Mouse (Mus musculus) heart, embryonic 13.5 days (tissue): ENCODE measurements at regions not wholly inside any gene's neighbourhood (a gene's known extent, or its start where the extent isn't known, plus 50 kb on each side); places are given as distances from the start of the nearest gene placed in this dataset.

Experiments
- ATAC-seq: fragments of 200-750 bp; cut with Nextera tagmentation; 2 replicates; pipeline ENCODE4 v1.8.0; 2017; ENCODE audit warnings: moderate TSS enrichment; ENCODE audit not compliant: insufficient number of reproducible peaks, low FRiP score, low TSS enrichment; ENCODE audit errors: extremely low read depth
- H3K27ac ChIP-seq: fragments of 300-500 bp; sonication (generic); replicated peaks from 2 replicates; pipeline ENCODE4 v1.5.1; 2015; ENCODE audit warnings: moderate library complexity, mild to moderate bottlenecking, inconsistent platforms
- H3K27me3 ChIP-seq: fragments of 300-500 bp; sonication (generic); replicated peaks from 2 replicates; pipeline ENCODE4 v1.6.1; 2015; ENCODE audit warnings: mild to moderate bottlenecking, inconsistent platforms
- H3K36me3 ChIP-seq: fragments of 300-500 bp; sonication (generic); 2 replicates; pipeline ENCODE4 v1.6.1; 2015; ENCODE audit warnings: mild to moderate bottlenecking, inconsistent platforms
- H3K4me1 ChIP-seq: fragments of 300-500 bp; sonication (generic); 2 replicates; pipeline ENCODE4 v1.6.1; 2015; ENCODE audit warnings: inconsistent platforms
- H3K4me2 ChIP-seq: fragments of 300-500 bp; sonication (generic); 2 replicates; pipeline ENCODE4 v1.6.1; 2015; ENCODE audit warnings: inconsistent platforms, mild to moderate bottlenecking, moderate library complexity
- H3K4me3 ChIP-seq: fragments of 300-500 bp; sonication (generic); 2 replicates; pipeline ENCODE4 v1.5.1; 2015; ENCODE audit warnings: moderate library complexity, mild to moderate bottlenecking, inconsistent platforms
- H3K9ac ChIP-seq: fragments of 300-500 bp; sonication (generic); 2 replicates; pipeline ENCODE4 v1.6.1; 2015; ENCODE audit warnings: inconsistent platforms, mild to moderate bottlenecking, moderate library complexity
- H3K9me3 ChIP-seq: fragments of 300-500 bp; sonication (generic); 2 replicates; pipeline ENCODE4 v1.6.1; 2016; ENCODE audit warnings: inconsistent platforms
- WGBS: fragments of 180-500 bp; shearing (Covaris S2); methylation state at CpG from one replicate; pipeline ENCODE4 v1.1.7; 2015; ENCODE audit warnings: mixed read lengths; 5-methylcytosine and 5-hydroxymethylcytosine counted together

DNA sequence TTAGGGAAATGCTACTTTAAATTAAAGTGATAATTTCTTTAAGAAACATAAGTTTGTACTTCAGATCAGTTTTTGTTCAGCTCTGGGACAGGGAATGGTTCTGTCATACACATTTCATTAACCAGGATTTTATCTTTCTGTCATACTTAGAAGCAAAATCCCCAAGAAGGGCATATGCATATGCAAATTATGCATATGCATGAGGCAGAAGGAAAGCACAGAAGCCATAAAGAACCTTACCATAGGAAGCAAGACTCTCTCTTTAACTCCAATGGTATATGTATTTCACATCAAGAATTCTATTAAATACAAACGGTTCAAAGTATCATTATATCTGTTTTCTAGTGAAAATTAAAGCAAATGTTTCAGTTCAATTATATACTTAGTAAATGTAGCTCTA is 381.5 kb downstream of the Kcnj3 start:
- H3K4me3 ChIP-seq = no peak overlapping the region
- H3K4me2 ChIP-seq = no peak overlapping the region
- H3K27ac ChIP-seq = no peak overlapping the region
- no peak for ATAC-seq
- no peaks in the 10 kb centered on the region for H3K27me3 ChIP-seq
- WGBS = 68% methylated on average over 1 of the region's 1 CpGs
- no peak overlapping the region for H3K9ac ChIP-seq
- H3K4me1 ChIP-seq = peaks cover 4% of the 10 kb centered on the region; the same call in 1 of the 2 replicates
- H3K36me3 ChIP-seq = no peaks in the 10 kb centered on the region
- H3K9me3 ChIP-seq = no peaks in the 10 kb centered on the region

DNA sequence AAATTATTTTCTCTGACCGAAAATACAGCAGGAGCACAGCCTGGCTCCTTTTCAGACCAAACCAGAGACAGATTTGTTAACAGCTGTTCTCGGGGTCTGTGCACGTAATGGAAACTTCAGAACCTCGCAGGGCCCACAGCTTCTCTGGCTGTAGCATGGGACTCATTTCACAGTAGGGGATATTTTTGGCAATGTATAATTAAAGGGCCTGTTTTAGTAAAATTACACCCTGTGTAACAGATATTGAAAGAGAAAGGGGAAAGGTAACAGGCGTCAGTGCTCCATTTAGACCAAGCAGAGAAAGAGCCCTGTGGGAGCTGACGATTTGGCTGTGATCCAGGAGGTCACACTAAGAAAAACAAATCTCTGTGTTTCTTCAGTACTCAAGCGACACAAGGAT is 382.4 kb downstream of the Kcnj3 start:
- H3K4me2 ChIP-seq = peak overlapping the region; percentile 53
- H3K9ac ChIP-seq = peak overlapping the region; percentile 41; the same call in 1 of the 2 replicates
- H3K36me3 ChIP-seq = no peaks in the 10 kb centered on the region
- H3K27ac ChIP-seq = peak overlapping the region; percentile 58
- WGBS = 29% methylated on average over 7 of the region's 7 CpGs
- ATAC-seq = no peak
- H3K4me1 ChIP-seq = peaks cover 4% of the 10 kb centered on the region; the same call in 1 of the 2 replicates
- H3K9me3 ChIP-seq = no peaks in the 10 kb centered on the region
- H3K4me3 ChIP-seq = peak overlapping the region; percentile 32
- H3K27me3 ChIP-seq = no peaks in the 10 kb centered on the region

DNA sequence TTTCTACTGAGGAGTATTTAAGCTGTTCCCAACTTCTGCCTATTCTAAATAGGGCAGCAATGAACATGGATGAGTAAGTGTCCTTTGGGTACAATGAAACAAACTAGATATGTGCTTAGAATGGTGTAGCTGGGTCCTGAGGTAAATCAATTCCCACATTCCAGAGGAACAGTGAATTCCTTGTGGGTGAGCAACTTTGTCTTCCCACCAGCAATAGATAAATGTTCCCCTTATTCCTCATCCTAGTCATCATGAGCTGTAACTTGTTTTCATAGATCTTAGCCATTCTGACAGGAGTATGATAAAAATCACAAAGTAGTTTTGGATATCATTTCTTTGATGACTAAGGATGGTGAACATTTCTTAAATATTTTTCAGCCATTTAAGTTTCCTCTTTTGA is 387.0 kb downstream of the Kcnj3 start:
- Histone ChIP-seq H3K4me3 (no peak overlapping the region), H3K4me1 (peaks cover 4% of the 10 kb centered on the region; the same call in 1 of the 2 replicates), H3K9ac (no peak overlapping the region), H3K9me3 (no peaks in the 10 kb centered on the region), H3K36me3 (no peaks in the 10 kb centered on the region), H3K27ac (no peak overlapping the region), H3K4me2 (no peak overlapping the region), H3K27me3 (no peaks in the 10 kb centered on the region)
- no peak for ATAC-seq

DNA sequence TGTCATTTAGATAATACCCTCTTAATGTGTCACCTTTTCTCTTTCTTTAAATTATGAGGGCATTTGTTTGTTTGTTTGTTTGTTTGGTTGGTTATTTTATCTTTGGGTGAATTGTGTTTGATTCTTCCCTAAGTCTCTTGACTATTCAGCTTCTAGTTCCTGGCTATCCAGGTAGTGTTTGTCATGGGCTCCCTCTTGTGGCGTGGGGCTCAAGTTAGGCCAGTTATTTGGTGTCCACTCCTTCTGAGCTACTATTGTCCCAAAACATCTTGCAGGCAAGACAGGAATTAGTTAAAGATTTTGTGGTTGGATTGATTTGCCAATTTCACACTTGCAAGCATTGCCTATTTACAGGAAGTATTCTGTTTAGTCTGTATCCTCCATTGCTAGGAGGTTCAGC is 405.8 kb downstream of the Kcnj3 start:
- 48% methylated on average over 1 of the region's 1 CpGs for WGBS
- Histone ChIP-seq H3K9me3 (no peaks in the 10 kb centered on the region), H3K27ac (no peak overlapping the region), H3K27me3 (no peaks in the 10 kb centered on the region), H3K4me1 (no peaks in the 10 kb centered on the region), H3K36me3 (no peaks in the 10 kb centered on the region), H3K9ac (no peak overlapping the region), H3K4me3 (no peak overlapping the region), H3K4me2 (no peak overlapping the region)
- no peak for ATAC-seq

DNA sequence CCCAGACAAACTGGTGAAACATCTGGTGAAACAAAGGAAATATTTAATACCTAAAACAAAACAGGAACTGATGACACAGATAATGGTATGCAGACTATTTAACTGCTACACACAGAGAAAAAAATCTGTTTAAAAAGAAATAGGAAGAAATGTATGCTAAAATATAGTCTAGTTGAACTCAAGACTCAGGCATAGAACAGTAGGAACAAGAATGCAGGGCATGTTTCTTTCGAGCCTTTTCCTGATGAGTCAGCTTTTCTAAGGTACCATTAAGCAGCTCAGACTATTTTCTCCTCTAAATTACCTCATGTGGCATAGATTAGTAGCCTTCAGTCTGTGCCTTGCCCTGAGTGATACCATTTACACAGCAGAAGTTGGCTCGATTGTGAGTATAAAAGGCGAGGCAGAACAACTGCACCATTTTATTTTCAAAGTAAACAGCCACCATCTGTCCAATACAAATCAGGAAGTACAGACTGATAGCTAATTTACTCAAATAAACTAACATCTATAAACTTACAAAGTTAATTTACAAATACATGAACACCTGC is 411.1 kb downstream of the Kcnj3 start:
- Histone ChIP-seq H3K4me3 (no peak overlapping the region), H3K9me3 (no peaks in the 10 kb centered on the region), H3K27ac (no peak overlapping the region), H3K4me1 (no peaks in the 10 kb centered on the region), H3K27me3 (no peaks in the 10 kb centered on the region), H3K36me3 (no peaks in the 10 kb centered on the region), H3K9ac (no peak overlapping the region), H3K4me2 (no peak overlapping the region)
- ATAC-seq = no peak
- 66% methylated on average over 3 of the region's 3 CpGs for WGBS

DNA sequence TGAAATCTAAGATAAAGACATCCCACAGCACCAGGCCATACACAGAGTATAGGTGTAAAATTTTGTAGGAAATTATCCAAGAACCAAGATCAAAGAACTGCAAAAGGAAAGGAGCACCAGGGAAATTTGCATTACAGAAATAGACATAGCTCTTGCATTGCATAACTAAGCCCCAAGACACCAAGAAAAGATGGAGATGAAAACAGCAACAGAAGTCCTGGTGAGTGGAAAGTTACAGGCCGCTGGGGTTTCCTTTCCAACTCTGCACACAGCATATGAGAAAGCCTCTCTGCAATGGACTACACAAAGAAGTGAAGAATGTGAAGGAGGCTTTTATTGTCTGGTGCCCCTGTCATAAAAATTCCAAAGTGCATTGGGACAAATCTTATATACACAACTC is 426.7 kb downstream of the Kcnj3 start:
- H3K4me2 ChIP-seq = no peak overlapping the region
- no peaks in the 10 kb centered on the region for H3K9me3 ChIP-seq
- no peak for ATAC-seq
- no peak overlapping the region for H3K9ac ChIP-seq
- H3K27ac ChIP-seq = no peak overlapping the region
- H3K4me1 ChIP-seq = no peaks in the 10 kb centered on the region
- 84% methylated on average over 1 of the region's 1 CpGs for WGBS
- no peaks in the 10 kb centered on the region for H3K36me3 ChIP-seq
- no peaks in the 10 kb centered on the region for H3K27me3 ChIP-seq
- H3K4me3 ChIP-seq = no peak overlapping the region

DNA sequence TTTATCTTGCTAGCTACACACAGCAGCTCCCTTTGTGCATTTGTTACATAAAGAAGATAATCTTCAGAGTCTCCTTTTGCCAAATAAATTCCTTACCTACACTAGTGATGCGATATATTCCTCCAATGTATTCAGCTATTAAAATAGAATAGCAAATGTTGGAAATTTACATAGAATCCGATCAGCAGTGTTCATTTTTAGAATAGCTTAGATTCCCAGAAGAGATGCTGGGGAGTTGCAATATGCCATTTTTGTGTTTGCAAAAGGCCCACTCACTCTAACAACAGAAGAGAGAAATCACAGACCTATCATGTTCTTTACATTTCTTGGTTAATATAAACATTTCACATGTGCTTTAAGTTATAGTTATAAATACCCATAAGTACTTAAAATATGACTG is 454.2 kb downstream of the Kcnj3 start:
- 72% methylated on average over 2 of the region's 2 CpGs for WGBS
- Histone ChIP-seq H3K9me3 (no peaks in the 10 kb centered on the region), H3K4me1 (no peaks in the 10 kb centered on the region), H3K27ac (no peak overlapping the region), H3K4me2 (no peak overlapping the region), H3K9ac (no peak overlapping the region), H3K36me3 (no peaks in the 10 kb centered on the region), H3K27me3 (no peaks in the 10 kb centered on the region), H3K4me3 (no peak overlapping the region)
- no peak for ATAC-seq

DNA sequence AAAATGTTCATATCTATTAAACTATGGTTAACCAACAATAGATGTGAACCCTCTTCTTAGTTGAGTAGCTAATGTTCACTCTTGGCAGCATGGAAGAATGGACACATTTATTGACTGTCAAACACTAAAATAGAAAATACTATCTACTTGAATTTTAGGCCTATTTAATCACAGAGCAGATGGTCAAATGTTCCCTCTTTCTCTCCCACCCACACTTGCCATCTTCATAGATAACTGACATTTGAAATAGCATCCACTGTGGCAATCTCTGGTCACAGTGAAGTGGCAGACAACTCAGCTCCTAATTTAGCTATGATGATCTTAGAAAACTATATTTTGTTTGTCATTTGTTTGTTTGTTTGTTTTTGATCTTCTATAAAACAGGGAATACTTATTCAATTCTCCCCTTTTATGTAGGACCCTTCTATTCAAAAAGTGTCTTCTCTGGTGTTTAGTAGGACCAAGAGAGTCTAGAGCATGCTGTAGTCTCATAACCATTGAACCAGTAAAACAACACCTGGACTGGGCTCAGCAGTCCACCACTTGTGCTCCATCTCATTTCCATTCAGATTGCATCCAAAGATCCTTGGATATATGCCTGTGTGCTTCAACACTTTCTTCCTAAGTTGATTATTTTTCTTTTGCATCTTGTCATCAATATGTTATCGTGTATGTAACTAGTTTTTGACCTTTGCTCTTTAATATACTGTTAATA is 457.2 kb downstream of the Kcnj3 start:
- H3K9ac ChIP-seq = no peak overlapping the region
- H3K27ac ChIP-seq = no peak overlapping the region
- no peaks in the 10 kb centered on the region for H3K4me1 ChIP-seq
- no peaks in the 10 kb centered on the region for H3K27me3 ChIP-seq
- ATAC-seq = no peak
- WGBS = 35% methylated on average over 1 of the region's 1 CpGs
- H3K9me3 ChIP-seq = no peaks in the 10 kb centered on the region
- H3K36me3 ChIP-seq = no peaks in the 10 kb centered on the region
- H3K4me2 ChIP-seq = no peak overlapping the region
- H3K4me3 ChIP-seq = no peak overlapping the region

DNA sequence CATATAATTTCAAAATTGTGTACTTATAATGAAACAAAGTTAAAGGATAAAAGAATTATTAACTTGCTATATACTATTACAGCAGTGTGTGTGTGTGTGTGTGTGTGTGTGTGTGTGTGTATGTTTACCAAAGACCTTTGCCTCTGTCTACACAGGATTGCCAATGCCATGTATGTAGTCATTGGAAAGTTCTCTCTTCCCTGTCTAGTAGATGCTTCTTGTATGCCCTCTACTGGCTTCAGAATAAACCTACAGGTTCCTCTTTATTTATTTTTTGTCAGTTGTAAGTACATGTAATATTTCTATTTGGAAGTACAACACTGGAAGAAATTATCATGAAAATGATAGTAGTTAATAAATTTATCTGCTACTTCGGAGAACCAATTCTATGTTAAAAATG is 484.5 kb downstream of the Kcnj3 start:
- Histone ChIP-seq H3K4me1 (no peaks in the 10 kb centered on the region), H3K9me3 (no peaks in the 10 kb centered on the region), H3K27ac (no peak overlapping the region), H3K4me2 (no peak overlapping the region), H3K36me3 (no peaks in the 10 kb centered on the region), H3K4me3 (no peak overlapping the region), H3K27me3 (no peaks in the 10 kb centered on the region), H3K9ac (no peak overlapping the region)
- WGBS = 56% methylated on average over 1 of the region's 1 CpGs
- ATAC-seq = no peak
